Mouse (Mus musculus) ES-Bruce4 (cell line): Measurements from ENCODE around the gene Ranbp10.

Experiments used
- CTCF ChIP-seq: IDR thresholded peaks from one replicate; pipeline ENCODE4 v1.8.1; 2011; ENCODE audit warnings: low read depth, low read length
- POLR2A ChIP-seq: IDR thresholded peaks from one replicate; pipeline ENCODE4 v1.8.1; 2011; ENCODE audit warnings: low read length; ENCODE audit not compliant: insufficient read depth

GRCm38 (mm10) chr8:105850611-105851010, 23.5 kb upstream of the Ranbp10 start:
- TF ChIP-seq POLR2A = no peak
- TF ChIP-seq CTCF = no peak
